Mouse (Mus musculus) MEL (cell line): ENCODE data around the gene Xpot. TPM values are rescaled to one million over a fixed set of nuclear protein-coding genes. Genes with fewer than 3 reads are reported as not detected.

ENCODE experiments used
- DNase-seq: peaks from one replicate; pipeline ENCODE4 v3.0.0; 2011; ENCODE audit warnings: low read depth, low spot score
- H3K27ac ChIP-seq: 2 replicates; pipeline ENCODE4 v1.5.1; 2012; ENCODE audit warnings: low read depth, mild to moderate bottlenecking, control low read depth, low read length, moderate library complexity; ENCODE audit not compliant: control insufficient read depth
- H3K27me3 ChIP-seq, 2 experiments: fragments of 150-350 bp in 1 of 2; sonication (generic) in 1 of 2; 2 replicates each; pipeline ENCODE4 v1.6.1; 2012; ENCODE audit warnings: low read length in 2 of 2, mild to moderate bottlenecking in 2 of 2, improper control_type of control experiment in 1 of 2, moderate library complexity in 1 of 2; ENCODE audit not compliant: insufficient read depth in 2 of 2, control insufficient read depth in 1 of 2
- H3K36me3 ChIP-seq, 2 experiments: 2 replicates each; pipeline ENCODE4 v1.6.1; 2012 to 2014; ENCODE audit warnings: low read length in 2 of 2, improper control_type of control experiment in 1 of 2, inconsistent platforms in 1 of 2, mild to moderate bottlenecking in 1 of 2; ENCODE audit not compliant: insufficient read depth in 2 of 2, control insufficient read depth in 1 of 2
- H3K4me1 ChIP-seq, 2 experiments: fragments of 150-350 bp in 1 of 2; sonication (generic) in 1 of 2; 2 replicates each; pipeline ENCODE4 v1.6.1; 2012; ENCODE audit warnings: low read length in 2 of 2, improper control_type of control experiment in 1 of 2, mild to moderate bottlenecking in 1 of 2; ENCODE audit not compliant: insufficient read depth in 2 of 2, control insufficient read depth in 1 of 2
- H3K4me3 ChIP-seq, 2 experiments: fragments of 150-350 bp in 1 of 2; sonication (generic) in 1 of 2; 2 replicates each; pipeline ENCODE4 v1.5.1; 2012; ENCODE audit warnings: low read depth in 2 of 2, low read length in 2 of 2, mild to moderate bottlenecking in 2 of 2, moderate library complexity in 2 of 2, control low read depth in 1 of 2, improper control_type of control experiment in 1 of 2; ENCODE audit not compliant: control insufficient read depth in 1 of 2, insufficient read depth in 1 of 2
- H3K79me2 ChIP-seq: 2 replicates; pipeline ENCODE4 v1.6.1; 2012; ENCODE audit warnings: mild to moderate bottlenecking, low read length, moderate library complexity; ENCODE audit not compliant: control insufficient read depth, poor library complexity, insufficient read depth
- H3K9ac ChIP-seq: 2 replicates; pipeline ENCODE4 v1.6.1; 2012; ENCODE audit warnings: low read depth, mild to moderate bottlenecking, control low read depth, low read length, moderate library complexity; ENCODE audit not compliant: control insufficient read depth, poor library complexity, severe bottlenecking
- H3K9me3 ChIP-seq: fragments of 150-350 bp; sonication (generic); replicated peaks from 2 replicates; pipeline ENCODE4 v1.6.1; 2012; ENCODE audit warnings: mild to moderate bottlenecking, low read length, improper control_type of control experiment, moderate library complexity; ENCODE audit not compliant: insufficient read depth
- BHLHE40 ChIP-seq: IDR thresholded peaks from 2 replicates; pipeline ENCODE4 v1.6.1; 2012; ENCODE audit warnings: low read depth, mild to moderate bottlenecking, inconsistent platforms, low read length, improper control_type of control experiment, borderline replicate concordance
- CHD1 ChIP-seq: IDR thresholded peaks from 2 replicates; pipeline ENCODE4 v1.6.1; 2012; ENCODE audit warnings: low read depth, mild to moderate bottlenecking, inconsistent platforms, low read length, improper control_type of control experiment
- CHD2 ChIP-seq: IDR thresholded peaks from 2 replicates; pipeline ENCODE4 v1.6.1; 2011; ENCODE audit warnings: low read length, improper control_type of control experiment
- CTCF ChIP-seq, 3 experiments: IDR thresholded peaks in 2 of 3; conservative IDR thresholded peaks in 1 of 3; 2 replicates each; pipeline ENCODE4 v1.5.1; 2011 to 2012; ENCODE audit warnings: low read length in 3 of 3, low read depth in 2 of 3, mild to moderate bottlenecking in 2 of 3, improper control_type of control experiment in 1 of 3, inconsistent platforms in 1 of 3, mixed read lengths in 1 of 3, moderate library complexity in 1 of 3; ENCODE audit not compliant: control insufficient read depth in 1 of 3, insufficient read depth in 1 of 3, poor library complexity in 1 of 3, severe bottlenecking in 1 of 3
- E2F4 ChIP-seq: IDR thresholded peaks from 2 replicates; pipeline ENCODE4 v1.6.1; 2011; ENCODE audit warnings: low read depth, low read length, improper control_type of control experiment, borderline replicate concordance
- HCFC1 ChIP-seq: IDR thresholded peaks from 2 replicates; pipeline ENCODE4 v1.6.1; 2012; ENCODE audit warnings: low read depth, mild to moderate bottlenecking, inconsistent platforms, low read length, improper control_type of control experiment, moderate library complexity
- JUND ChIP-seq: IDR thresholded peaks from 2 replicates; pipeline ENCODE4 v1.6.1; 2011; ENCODE audit warnings: low read depth, mild to moderate bottlenecking, improper control_type of control experiment, low read length
- MEF2A ChIP-seq: IDR thresholded peaks from 2 replicates; pipeline ENCODE4 v1.6.1; 2014; ENCODE audit warnings: low read depth, mild to moderate bottlenecking, inconsistent platforms, low read length, improper control_type of control experiment; ENCODE audit not compliant: poor library complexity, insufficient replicate concordance, severe bottlenecking; ENCODE audit errors: extremely low read depth
- MXI1 ChIP-seq: IDR thresholded peaks from 2 replicates; pipeline ENCODE4 v1.6.1; 2011; ENCODE audit warnings: mild to moderate bottlenecking, low read depth, low read length, improper control_type of control experiment
- MYC ChIP-seq: IDR thresholded peaks from 2 replicates; pipeline ENCODE4 v1.6.1; 2011; ENCODE audit warnings: low read depth, mild to moderate bottlenecking, low read length, improper control_type of control experiment, moderate library complexity
- POLR2AphosphoS2 ChIP-seq: IDR thresholded peaks from 2 replicates; pipeline ENCODE4 v1.6.1; 2011; ENCODE audit warnings: low read length, improper control_type of control experiment
- POLR2AphosphoS5 ChIP-seq: IDR thresholded peaks from 2 replicates; pipeline ENCODE4 v1.6.1; 2012; ENCODE audit warnings: low read depth, borderline replicate concordance, mild to moderate bottlenecking, inconsistent platforms, low read length, moderate library complexity, mixed read lengths
- SMC3 ChIP-seq: IDR thresholded peaks from 2 replicates; pipeline ENCODE4 v1.6.1; 2011; ENCODE audit warnings: low read depth, low read length, improper control_type of control experiment
- TBP ChIP-seq: IDR thresholded peaks from 2 replicates; pipeline ENCODE4 v1.8.0; 2011; ENCODE audit warnings: low read depth, low read length, improper control_type of control experiment
- TCF12 ChIP-seq: IDR thresholded peaks from 2 replicates; pipeline ENCODE4 v1.6.1; 2014; ENCODE audit warnings: low read depth, mild to moderate bottlenecking, inconsistent platforms, low read length, improper control_type of control experiment, moderate library complexity
- USF1 ChIP-seq: IDR thresholded peaks from 2 replicates; pipeline ENCODE4 v1.6.1; 2014; ENCODE audit warnings: low read depth, mild to moderate bottlenecking, inconsistent platforms, low read length, improper control_type of control experiment, moderate library complexity
- ZMIZ1 ChIP-seq: IDR thresholded peaks from 2 replicates; pipeline ENCODE4 v1.6.1; 2012; ENCODE audit warnings: low read depth, mild to moderate bottlenecking, inconsistent platforms, low read length, improper control_type of control experiment, moderate library complexity
- polyA plus RNA-seq, 2 experiments: library from polyadenylated mRNA; stranded (reverse) in 1 of 2; unstranded in 1 of 2; fragments of >175 nt in 1 of 2; fragments of >200 nt in 1 of 2; gene quantifications; 2 replicates each; pipeline versions ENCODE4 v1.2.1 to v1.2.4; 2012; ENCODE audit warnings: low replicate concordance in 2 of 2, low read depth in 1 of 2; ENCODE audit not compliant: insufficient read length in 2 of 2, insufficient read depth in 1 of 2, missing spikeins in 1 of 2
- total RNA-seq: library from RNA; depleted of rRNA; stranded (reverse); fragments of 300-350 nt; gene quantifications from 2 replicates; pipeline ENCODE4 v1.2.3, GENCODE M21; 2012

Xpot gene
- total and polyA plus RNA-seq, 3 experiments, result 122 to 304 (median 154) TPM

GRCm38 (mm10) chr10:121604632-121605344 lies 21.3 kb downstream of the Xpot start:
- no peaks in the 10 kb centered on the region for H3K27me3 ChIP-seq
- H3K36me3 ChIP-seq, result peaks cover 0 to 52% of the 10 kb centered on the region in 2 experiments; a peak in 2 of 4 replicates
- no peaks in the 10 kb centered on the region for H3K9me3 ChIP-seq
- no peak overlapping the region for H3K27ac ChIP-seq
- H3K4me3 ChIP-seq, result no peak overlapping the region
- DNase-seq, result peak; percentile 45
- H3K4me1 ChIP-seq, result no peaks in the 10 kb centered on the region
- H3K9ac ChIP-seq, result no peak overlapping the region
- no peak for TF ChIP-seq TCF12
- no peak for TF ChIP-seq MYC
- TF ChIP-seq HCFC1, result no peak
- no peak for TF ChIP-seq TBP
- no peak for TF ChIP-seq JUND
- TF ChIP-seq MEF2A, result no peak
- no peak for TF ChIP-seq MXI1
- TF ChIP-seq CHD1, result no peak
- TF ChIP-seq POLR2AphosphoS2, result peak; percentile 15; the same call in 1 of the 2 replicates
- TF ChIP-seq E2F4, result no peak
- TF ChIP-seq USF1, result no peak
- no peak for TF ChIP-seq SMC3
- TF ChIP-seq CTCF (IDR thresholded peaks at IDR 0.05 in 2 of 3, conservative IDR thresholded peaks at IDR 0.05 in 1 of 3; ENCODE audit: control insufficient read depth in 1 of 3, insufficient read depth in 1 of 3, low read depth in 2 of 3, low read length in 3 of 3, poor library complexity in 1 of 3, severe bottlenecking in 1 of 3), result peak; percentile 18 to 53 (median 28); a peak in 5 of 6 replicates
- no peak for TF ChIP-seq ZMIZ1
- no peak for TF ChIP-seq BHLHE40
- no peak for TF ChIP-seq POLR2AphosphoS5
- no peak for TF ChIP-seq CHD2
- H3K79me2 ChIP-seq, result peaks cover 2% of the 10 kb centered on the region; the same call in 1 of the 2 replicates

GRCm38 (mm10) chr10:121603556-121603955 lies 22.6 kb downstream of the Xpot start:
- H3K36me3 ChIP-seq, result peaks cover 0 to 49% of the 10 kb centered on the region in 2 experiments; a peak in 2 of 4 replicates
- H3K4me3 ChIP-seq, result no peak overlapping the region
- H3K9ac ChIP-seq, result no peak overlapping the region
- peaks cover 2% of the 10 kb centered on the region; the same call in 1 of the 2 replicates for H3K79me2 ChIP-seq
- no peaks in the 10 kb centered on the region for H3K9me3 ChIP-seq
- no peak overlapping the region for H3K27ac ChIP-seq
- no peak for DNase-seq
- H3K27me3 ChIP-seq, result no peaks in the 10 kb centered on the region
- no peaks in the 10 kb centered on the region for H3K4me1 ChIP-seq
- no peak for TF ChIP-seq SMC3
